Mouse (Mus musculus): ENCODE measurements around the gene Gpx4.
"Not testable (repeated sequence)": the region's sequence is repeated elsewhere in the genome, so short reads cannot be mapped to it uniquely, and the experiment has no call there.

Gpx4 gene

DNA sequence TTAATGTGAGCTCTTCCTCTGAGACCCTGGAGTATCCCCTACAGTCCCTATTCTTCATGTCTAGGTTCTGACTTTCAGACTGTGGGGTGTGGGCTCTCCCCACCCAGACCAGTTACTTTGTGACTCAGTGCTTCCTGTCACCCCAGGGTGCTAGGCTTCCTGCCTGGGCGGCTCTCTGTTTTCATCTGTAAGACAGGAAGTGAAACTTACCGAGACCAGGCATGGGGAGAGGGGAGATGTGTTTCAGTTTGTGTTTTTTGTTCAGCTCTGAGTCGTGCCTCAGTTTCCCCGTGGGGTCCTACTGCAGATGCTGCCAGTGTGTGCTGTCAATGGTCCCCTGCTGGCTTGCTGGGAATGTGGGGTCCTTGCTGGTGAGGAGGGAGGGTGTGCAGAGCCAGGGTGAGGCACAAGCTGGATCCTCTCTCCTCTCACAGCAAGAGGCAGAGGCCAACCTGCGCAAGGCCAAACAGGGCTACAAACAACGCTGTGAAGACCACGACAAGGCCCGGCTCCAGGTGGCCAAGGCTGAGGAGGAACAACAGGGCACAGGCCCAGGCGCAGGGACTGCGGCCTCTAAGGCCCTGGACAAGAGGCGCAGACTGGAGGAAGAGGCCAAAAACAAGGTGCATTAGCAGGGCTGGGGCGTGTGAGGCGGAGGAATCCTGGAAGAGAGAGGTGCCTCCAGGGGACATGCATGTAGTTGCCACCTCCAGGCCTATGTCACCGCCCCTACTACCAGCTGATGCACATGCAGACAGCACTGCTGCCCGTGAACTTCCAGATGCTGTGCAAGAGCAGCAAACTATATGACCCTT, 22.5 kb upstream of the Gpx4 start:
- DNase-seq, result no peak

DNA sequence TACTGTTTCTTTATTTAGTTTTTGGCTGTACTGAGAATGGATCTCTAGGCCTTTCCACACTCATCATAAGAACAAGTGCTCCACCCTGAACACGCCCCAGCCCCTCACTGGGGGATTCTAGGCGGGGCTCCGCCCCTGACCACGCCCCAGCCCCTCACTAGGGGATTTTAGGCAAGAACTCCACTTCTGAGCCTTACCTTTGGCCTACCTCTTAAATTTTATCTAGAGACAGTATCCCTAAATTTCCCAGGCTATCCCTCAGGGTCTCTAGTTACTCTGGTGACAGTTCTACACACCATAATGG, 22.0 kb upstream of the Gpx4 start:
- no peak for DNase-seq

DNA sequence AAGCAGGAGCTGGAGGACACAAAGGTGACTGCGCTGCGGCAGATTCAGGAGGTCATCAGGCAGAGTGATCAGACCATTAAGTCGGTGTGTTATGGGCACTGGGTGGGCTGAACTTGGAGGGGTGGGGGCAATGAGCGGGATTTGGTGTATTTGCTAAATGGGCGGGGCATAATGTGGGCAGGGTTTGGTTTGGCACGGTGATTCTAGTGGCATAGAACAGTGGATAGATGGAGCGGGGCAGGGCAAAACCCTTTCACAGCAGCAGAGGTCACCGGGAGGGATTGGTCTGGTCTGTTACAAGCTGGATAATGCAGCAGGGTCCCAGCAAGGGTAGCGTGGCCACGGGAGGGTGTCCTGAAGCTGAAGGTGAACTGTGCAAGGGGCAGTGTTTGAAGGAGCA, 21.5 kb upstream of the Gpx4 start:
- DNase-seq, result no peak

DNA sequence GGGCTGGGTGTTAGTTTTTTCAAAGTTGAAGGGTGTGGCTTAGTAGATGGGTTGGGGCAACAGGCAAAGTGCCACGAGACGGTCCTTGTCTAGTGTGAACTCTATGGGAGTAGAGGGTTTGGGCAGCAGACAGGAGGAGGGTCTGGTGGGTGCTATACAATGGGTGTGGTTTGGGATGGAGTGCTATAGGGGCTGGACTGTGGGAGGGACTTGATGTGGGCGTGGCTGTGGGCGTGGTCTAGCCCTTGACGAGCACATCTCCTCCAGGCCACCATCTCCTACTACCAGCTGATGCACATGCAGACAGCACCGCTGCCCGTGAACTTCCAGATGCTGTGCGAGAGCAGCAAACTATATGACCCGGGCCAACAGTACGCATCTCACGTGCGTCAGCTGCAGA, 21.1 kb upstream of the Gpx4 start:
- DNase-seq, result no peak

DNA sequence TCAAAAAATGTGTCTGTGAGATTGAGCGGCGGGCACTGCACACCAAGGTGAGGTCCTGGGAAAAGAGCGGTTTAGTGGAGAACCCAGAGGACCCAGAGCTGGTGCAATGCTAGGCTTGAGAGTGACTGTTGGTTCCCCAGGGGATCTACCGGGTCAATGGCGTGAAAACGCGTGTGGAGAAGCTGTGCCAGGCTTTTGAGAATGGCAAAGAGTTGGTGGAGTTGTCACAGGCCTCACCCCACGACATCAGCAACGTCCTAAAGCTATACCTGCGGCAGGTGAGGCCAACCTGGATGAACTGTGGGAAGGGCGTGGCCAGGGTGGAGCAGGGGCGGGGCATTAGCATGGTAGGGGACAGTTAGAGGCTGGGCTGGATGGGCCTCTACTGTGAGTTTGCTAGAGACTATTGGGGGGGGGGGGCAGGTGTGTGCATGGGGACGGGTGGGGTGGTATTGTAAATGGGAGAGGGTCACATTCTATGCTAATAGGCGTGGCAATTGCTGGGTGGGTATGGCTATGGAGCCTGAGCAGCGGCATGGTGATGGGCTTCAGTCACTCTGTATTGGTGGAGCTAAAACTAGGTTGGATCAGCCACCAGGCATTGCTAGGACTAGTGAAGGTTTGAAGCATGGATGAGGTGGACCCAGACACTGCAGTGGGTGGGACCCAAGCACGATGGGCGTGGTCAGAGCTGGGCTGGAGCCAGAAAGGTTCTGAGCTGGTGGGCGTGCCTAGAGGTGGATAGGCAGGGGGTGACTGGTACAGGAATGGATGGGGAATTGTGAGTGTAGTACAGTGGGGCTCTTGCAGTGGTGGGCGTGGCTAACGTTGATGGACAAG, 19.1 kb upstream of the Gpx4 start:
- DNase-seq, result no peak

DNA sequence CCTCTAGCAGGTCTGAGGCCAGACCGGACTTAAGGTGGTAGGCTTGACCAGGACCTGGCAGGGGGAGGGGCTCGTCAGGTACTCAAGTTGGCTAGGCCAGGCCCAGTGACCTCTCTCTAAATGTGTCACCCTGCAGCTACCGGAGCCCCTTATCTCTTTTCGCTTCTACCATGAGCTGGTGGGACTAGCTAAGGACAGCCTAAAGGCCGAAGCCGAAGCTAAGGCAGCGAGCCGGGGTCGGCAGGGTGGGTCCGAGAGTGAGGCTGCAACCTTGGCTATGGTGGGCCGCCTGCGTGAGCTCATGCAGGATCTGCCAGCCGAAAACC, 18.5 kb upstream of the Gpx4 start:
- DNase-seq, result no peak

DNA sequence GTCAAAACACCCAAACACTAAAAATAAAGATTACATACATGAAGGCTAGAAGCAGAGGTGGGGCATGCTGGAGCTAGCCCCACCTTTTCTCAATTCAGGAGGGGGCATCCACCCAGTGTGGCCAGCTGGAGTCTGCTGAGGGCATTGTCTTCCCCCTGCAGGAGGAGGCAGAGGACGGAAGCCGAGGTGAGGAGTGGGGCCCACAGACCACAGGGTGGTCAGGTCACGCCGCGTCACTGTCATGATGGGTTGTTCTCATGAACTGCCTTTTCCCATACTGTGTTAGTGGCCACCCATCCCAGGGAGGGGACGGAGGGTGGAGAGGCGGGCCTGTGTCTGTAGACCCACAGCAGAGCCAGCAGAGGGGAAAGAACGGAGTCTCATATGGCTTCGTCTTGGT, 16.8 kb upstream of the Gpx4 start:
- no peak for DNase-seq

DNA sequence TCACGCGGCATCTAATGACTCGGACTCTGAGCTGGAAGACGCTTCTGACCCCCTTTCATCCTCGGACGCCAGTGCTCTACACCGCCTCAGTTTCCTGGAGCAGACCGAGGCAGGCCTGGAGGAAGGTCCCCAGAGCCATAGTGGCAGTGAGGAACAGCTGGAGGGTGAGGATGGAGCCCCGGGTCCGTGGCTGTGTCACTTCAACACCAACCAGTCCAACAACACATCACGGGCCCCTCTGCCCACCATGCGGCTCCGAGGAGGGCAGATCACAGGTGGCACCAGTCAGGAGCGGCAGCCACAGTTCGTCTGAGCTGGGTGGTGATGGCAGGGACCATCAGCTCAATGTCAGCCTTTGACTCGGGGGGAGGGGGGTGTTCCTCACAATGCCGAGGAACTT, 16.2 kb upstream of the Gpx4 start:
- DNase-seq, result no peak

DNA sequence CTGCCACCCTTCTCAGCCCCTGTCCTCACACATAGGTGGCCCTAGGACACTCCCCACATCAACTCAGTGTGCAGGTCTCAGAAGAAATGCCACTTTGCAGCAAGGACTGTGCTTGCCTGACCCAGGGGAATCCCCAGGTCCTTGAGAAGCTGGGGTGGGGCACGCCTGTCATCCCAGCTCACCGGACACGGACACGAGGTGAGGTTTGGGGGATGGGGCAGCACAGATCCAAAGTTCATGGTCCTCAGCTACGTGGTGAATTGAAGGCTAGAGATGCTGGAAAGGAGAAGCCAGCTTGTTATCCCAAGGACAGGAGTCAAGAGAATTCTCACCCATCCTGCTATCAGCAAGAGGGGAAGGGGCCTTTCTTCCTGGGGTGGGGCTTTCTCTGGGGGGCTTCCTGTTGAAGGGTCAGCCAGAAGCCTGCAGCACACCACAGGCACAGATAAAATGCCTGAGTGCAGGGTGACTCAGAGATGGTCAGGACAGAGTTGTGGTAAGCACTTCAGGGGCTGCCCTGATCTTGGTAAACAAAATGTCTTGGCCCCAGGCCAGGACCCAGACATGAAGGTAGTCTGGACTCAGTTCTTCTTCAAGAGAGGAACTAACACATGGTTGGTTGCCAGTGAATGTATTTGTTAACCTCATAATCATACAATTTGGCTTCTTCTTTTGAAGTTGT, 14.0 kb upstream of the Gpx4 start:
- no peak for DNase-seq

DNA sequence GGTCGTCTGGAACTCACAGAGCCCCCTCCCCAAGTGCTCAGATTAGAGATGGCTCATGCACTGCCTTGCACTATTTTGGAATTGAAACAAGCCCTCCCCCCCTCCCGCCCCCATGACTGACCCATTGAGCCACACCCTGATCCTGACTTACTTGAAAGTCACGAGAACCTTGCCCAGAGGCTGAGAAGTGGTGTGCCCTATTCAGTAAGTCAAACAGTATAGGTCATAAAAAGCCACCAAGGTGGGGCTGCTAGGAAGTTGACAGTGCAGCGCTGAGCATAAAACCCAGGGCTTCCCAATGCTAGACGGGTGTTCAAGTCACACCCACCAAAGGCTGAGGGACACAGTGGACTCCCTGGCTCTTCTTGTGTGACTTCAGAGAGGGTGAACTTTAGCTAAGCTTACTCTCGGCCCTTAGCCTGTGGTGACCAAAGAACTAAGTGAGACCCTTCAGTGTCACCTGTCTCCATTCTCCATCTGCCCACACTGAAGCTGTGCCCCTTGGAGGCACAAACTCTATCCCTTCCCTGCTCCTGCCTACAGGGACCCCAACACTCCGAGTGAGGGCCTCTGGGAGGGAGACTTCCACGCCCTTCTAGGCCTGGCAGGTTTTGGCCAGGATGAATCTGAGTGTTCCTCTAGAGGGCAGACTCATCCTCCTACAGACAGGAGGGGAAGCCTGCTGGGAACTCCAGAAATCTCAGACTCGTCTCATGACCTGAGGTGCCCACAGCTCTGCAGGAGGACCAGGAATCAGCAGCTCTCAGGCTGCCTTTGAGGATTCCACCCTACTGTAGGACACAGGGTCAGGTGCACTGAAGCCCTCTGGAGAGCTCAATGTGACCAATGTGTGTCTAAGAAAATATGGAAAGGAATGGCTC, 13.2 kb upstream of the Gpx4 start:
- peak; percentile 46 for DNase-seq

DNA sequence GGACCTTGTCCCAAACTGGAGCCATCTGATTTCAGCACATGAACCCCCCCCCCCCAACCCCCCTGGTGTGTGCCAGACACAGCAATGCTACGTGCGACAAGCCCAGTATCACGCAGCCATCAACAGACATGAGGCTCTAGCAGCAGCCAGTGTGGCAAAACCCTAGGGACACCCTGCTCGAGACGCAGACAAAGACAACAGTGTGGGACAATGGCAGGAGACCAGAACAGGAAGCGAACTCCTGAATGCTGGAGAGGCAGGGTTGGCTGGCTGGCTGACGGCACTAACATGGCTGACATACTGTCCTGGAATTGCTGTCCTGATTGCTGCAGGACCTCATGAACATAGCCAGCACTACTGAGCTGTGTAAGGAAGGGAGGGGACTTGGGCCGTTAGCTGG, 11.8 kb upstream of the Gpx4 start:
- DNase-seq, result no peak

DNA sequence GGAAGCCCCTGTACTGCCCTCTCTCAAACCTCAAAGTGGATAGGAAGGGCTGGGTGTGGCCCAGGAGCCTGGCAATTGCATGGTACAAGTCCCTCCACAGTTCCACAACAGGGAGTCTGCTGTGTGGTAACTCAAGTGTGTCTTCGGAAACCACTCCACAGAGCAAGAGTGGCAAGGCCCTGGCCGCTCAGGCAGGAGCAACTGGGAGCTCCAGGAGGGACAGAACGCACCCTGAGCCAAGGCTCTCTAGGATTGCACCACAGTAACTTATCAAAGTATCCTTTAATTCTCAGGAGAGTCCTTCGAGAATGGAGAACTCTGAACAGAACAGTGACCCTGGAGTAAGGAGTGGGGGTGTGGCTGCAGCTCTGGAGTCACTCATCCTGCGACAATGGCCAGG, 11.3 kb upstream of the Gpx4 start:
- DNase-seq, result no peak

DNA sequence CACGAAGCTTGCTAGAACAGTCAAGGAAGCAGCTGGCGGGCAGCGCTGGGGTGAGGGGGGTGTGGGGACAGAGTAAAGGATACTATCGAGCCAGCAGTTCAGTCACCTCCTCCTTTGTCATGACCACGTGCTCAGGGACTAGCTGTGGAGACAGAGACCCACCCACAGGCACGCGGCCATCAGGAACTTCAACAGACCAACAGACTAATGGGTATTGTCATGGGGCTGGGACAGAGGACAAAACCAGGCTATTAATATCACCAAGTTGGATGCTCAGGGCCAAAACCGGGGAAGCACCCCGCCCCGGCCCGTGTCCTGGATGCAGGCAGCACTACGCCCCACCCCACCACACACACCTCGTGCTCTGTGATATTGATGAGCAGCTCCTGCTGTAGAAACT, 10.1 kb upstream of the Gpx4 start:
- DNase-seq, result no peak

DNA sequence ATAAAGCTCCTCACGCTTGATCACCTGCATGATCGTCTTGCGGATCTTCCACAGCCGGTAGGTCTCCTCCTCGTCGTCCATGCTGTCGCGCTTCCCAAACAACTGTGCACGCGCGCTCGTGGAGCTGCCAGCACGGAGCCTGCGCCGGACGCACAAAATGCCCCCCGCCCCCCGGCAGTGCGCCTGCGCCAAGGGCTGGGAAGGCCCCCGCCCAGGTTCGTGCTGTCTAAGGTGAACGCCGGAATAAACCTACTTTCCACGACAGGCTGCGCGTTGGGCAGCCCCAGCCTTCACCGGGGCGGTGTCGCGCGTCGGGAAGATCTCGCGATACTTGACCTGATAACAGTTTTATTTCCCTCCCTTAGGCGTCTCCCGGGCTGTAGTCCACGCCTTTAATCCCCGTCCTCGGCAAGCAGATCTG, 7.4 kb upstream of the Gpx4 start, which contains the start of gene Polr2e:
Gene Polr2e (minus strand): TSS at position 237 of the 421 bp plus-strand sequence.
- DNase-seq, result peak; percentile 97

DNA sequence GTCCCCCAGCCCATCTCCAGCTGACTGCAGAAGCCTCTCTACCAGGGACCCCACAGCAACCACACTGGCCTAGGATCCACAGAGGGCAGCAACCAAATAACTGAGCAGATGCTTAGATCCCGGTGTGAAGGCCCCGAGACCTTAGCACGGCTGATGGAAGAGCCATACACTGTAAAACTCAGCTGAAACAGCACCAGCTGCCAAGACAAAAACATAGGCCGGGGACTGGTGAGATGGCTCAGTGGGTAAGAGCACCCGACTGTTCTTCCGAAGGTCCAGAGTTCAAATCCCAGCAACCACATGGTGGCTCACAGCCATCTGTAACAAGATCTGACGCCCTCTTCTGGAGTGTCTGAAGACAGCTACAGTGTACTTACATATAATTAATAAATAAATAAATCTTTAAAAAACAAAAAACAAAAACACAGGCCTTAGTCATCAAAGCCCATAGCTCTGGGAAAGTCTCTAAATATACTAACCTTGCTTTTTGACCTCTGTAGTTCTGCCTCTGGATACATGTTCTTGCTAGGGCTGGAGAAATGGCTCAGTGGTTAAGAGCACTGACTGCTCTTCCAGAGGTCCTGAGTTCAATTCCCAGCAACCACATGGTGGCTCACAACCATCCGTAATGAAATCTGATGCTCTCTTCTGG, 5.4 kb upstream of the Gpx4 start:
- not testable (repeated sequence) for DNase-seq

DNA sequence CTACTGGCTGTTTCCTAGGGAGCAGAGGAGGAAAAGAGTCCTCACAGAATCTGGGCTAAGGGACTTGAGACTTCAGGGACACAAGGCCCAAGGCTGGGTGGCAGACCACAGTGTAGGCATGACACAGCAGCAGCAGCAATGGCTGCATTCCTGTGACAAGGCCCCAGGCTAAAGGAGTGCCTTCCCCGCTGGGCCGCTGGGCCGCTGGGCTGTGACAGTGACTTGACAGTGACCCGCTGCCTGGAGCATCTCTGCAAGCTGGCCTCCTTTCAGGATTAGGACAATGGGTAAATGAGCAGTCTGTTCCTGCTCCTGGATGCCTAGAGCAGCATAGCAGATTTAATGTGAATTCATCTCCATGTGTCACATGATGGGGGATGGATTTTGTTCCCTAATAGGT, 2.9 kb upstream of the Gpx4 start:
- DNase-seq, result no peak

DNA sequence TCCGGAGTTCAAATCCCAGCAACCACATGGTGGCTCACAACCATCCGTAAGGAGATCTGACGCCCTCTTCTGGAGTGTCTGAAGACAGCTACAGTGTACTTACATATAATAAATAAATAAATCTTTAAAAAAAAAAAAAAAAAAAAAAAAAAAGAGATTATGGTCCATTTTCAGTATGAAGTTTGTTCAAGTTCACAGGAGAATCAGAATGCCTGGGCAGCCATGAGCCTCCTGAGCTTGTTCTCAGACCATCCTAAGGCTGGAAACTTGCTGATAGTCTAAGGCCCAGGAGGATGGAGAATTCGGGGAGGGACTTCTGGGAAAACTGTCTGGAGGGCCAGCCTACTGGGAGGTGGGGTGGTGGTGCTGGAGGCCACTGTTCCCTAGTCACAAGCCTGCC, 1.6 kb upstream of the Gpx4 start:
- not testable (repeated sequence) for DNase-seq

DNA sequence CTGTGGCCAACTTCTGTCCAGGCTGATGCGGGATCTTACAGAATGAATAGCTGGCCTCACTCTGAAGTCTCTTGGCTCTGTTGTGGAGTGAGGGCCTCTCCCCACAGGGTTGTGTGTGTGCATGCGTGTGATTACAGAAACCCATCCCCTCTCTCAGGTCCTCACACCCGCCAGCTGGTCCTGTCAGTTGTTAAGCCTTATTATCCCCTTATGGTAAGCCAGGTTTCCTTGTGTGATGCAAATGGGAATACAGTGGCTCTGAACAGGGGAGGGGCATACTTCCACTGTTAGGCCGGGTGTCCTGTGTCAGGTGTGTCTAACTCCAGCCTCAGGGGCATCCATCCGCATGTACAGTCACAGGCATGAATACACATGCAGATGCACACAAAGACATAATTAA, 1.2 kb upstream of the Gpx4 start:
- DNase-seq, result no peak

DNA sequence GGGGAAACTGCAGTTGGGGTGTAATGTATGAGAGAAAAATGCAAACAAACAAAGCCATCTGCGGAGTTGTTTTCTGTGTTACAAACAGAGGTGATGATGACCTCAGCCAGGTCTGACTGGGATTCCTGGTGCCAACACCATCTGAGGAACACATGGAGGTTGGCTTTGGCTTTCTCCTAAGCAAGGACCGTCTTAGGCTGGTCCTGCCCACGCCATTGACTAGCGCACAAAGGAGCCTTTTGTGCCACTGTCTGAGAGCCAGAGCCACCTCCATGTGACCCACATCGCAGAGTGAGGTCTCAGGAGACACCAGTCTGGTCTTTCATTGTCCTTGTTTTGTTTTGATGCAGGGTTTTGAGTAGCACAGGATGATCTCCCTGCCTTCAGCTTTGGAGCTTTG, 1.4 kb downstream of the Gpx4 start:
- no peak for DNase-seq

DNA sequence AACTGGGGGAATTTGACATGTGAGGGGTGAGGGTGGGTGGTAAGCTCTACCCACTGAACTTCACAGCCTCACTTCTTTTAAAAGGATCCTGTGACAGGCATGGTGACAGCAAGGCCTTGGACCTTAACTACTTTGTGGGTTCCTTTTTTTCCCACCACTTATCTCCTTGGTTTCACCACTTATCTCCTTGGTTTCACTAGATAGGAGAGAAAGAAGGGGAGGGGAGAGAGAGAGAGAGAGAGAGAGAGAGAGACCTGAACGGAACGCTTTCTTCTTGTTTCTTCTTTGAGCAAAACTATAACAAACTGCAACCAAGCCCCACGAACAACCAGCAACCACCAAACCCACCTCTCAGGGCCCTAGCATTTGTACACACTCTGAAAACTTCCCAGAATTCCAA, 1.9 kb downstream of the Gpx4 start:
- DNase-seq, result no peak

DNA sequence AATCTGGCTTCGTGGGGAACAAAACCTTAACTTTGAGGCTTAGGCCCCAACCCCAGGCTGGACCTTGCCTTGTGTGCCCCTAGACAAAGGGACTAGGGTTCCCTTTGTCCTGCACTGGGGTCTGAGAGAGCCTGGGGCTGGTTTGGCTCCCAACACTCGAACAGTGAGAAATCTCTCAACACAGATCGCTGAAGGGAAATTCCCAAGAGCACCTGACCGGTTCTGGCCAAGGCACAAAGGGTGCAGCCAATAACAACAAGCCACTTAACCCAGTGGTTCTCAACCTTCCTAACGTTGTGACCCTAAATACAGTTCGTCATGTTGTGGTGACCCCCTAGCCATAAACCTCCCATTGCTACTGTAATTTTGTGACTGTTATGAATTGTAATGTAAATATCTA, 3.3 kb downstream of the Gpx4 start:
- no peak for DNase-seq

DNA sequence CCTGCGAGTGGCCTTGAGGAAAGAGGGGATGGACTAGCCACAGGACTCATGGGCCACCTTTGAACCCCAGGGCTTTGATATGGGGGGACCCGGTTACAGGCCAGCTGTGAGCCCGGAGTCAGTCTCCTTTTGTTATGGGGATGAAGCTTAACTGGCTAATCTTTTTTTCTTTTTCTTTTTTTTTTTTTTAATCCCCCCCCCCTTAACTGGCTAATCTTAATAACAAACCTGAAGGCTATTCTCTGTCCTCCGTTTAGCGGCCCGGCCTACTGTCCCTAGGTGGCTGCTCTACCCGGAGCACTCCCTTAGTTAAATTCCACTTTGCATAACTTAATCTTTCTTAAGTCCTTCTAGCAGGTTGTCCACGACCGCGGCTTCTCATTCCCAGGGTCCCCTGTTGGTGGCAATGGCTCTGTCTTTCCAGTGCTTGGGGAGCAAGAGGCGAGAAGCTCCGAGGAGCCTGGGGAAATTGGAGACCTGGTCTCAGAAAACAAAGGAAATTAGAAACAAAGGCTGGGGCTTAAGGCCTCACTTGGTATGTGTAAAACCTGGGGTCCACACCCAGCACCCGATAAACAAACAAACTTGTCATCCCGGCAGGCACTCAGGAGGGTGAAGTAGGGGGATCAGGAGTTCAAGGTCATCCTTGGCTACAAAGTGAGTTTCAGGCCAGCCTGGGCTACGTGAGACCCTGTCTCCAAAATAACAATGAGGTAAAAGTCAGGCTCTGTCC, 4.1 kb downstream of the Gpx4 start:
- no peak for DNase-seq

Data from cerebellum, adult 11 months (tissue).